Mouse (Mus musculus) layer of hippocampus, postnatal 36 days (tissue): ENCODE measurements around the gene Nr2e1. TPM values are rescaled to one million over a fixed set of nuclear protein-coding genes. Genes with fewer than 3 reads are reported as not detected.

Experiments
- DNase-seq, 2 experiments: peaks; one replicate each; pipeline ENCODE4 v3.0.0; 2022
- total RNA-seq, 2 experiments: library from RNA; stranded (reverse); gene quantifications; 2 replicates each; pipeline ENCODE4 v1.2.3; 2021

Gene Nr2e1
- total RNA-seq, 2 experiments from 2014 or later = 14.1 TPM

GRCm38 (mm10) chr10:42545707-42546503, 37.5 kb downstream of the Nr2e1 start:
- DNase-seq = no peak

DNA sequence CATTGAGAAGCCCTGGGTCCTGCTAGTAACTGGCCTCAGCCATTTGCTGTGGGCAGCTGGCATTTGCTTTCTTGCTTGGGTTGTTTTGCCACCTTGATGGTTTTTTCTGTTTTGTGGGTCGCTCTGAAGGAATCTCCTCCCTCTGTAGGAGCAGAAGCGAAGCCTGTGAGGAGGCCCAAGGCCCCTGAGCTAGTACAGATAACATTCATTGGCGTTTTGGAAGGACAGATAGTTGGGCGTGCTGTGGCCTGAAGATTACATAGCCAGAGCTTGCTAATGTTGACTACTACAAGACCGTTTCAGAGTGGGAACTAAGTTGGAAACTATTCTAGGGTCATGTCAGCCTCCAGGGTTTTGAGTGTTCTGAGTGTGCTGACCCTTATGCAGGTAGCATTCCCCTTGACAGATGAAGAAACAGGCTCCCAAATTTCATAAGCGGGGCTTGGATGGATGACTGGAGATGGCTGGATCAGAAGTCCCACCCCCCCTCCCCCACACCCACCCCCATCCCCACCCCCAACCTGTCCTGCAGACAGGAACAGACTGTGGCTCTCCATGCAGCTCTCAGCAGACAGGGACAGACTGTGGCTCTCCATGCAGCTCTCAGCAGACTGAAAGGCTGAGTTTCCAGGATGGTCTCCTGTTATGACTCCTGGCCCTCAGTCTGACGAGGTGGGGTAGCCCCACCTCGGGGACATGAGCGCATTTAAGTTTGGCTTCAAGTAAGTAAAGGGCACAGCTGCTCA, 45.7 kb downstream of the Nr2e1 start:
- no peak for DNase-seq

DNA sequence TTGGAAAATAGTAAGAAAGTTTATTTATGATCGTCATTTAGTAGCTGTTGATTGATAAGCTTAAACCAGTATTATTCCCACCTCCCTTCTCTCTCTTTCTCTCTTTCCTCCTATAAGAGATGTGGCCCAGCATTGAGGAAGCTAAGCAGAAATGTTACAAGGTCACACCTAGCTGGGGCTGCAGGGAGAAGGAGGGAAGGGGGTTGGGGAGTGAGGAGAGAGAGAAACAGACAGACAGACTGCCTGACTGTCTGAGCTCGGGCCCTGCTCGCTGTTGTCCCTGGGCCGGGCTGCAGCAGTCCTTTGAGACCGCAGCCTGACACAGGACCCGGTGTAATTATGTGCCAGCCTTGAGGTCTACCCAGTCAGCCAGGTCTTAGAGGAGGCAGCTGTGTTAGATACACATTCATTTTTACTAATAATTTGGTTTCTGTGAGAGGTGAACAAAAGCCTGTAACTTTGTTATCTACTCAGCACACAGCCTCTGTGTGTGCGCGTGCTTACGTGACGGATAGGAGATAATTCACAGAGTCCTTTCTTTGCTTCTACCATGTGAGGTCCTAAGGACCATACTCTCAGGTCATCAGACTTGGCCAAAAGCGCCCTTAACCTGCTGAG, 49.5 kb downstream of the Nr2e1 start:
- no peak for DNase-seq

DNA sequence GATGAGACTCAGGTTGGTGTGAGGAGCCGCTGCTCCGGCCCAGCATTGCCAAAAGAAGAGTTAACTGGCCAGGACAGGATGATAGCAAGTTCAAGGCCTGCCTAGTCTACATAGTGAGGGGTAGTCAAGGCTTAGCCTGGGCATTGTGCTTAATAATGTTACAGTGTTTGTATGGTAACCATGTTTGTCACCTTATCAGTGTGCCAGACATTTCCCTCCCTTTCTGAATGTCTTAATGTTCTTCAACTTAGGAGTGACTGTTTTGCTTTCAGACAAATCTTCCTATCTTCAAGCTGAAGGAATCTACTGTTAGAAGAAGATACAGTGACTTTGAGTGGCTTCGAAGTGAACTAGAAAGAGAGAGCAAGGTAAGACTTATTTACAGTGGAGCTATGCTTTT, 57.8 kb downstream of the Nr2e1 start:
- no peak for DNase-seq

DNA sequence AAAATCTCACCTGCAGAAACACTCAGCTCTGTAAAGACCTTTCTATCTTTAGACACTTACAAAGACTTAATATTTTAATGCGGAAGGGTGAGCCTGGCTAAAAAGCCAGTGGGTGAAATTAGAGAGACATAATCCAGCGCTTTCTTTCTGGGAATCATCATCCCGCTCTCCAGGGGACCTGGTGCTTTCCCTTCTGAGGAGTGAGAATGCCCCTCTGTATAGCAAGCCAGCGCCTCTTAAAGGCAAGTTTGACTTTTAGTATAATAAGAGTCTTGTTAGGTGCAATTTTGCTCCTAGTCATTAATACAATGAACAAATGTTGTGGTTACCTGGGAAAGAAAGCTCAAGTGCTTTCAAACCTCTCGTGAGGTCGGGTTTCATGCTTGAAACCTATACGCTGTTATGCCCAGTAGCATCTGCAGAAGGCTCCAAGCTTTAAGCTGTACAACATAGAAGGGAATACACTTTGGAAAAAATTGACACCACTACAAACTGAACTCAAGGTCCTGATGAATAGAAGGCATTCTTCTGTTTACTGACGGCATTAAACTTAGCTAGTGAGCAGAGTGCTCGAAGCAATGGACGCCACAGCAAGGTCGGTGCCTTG, 59.8 kb downstream of the Nr2e1 start:
- no peak for DNase-seq

DNA sequence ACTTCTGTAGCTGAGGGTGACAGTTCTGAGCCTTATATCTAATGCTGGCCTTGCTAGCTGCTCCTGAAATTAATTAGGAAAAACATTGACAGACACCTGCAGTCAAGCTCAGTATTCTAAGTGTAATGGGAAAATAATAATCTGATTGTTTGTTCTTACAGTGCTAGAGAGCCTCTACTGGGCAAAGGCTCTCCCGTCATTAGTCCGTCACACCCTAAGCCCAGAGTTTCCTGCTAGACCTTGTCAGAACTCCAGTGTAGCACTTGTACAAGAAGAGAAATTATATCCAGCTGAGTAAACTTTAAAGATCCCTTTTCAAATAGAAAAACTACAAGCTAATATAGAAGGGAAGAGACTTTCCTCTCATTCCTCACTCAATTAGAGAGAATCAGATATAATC, 60.5 kb downstream of the Nr2e1 start:
- no peak for DNase-seq

DNA sequence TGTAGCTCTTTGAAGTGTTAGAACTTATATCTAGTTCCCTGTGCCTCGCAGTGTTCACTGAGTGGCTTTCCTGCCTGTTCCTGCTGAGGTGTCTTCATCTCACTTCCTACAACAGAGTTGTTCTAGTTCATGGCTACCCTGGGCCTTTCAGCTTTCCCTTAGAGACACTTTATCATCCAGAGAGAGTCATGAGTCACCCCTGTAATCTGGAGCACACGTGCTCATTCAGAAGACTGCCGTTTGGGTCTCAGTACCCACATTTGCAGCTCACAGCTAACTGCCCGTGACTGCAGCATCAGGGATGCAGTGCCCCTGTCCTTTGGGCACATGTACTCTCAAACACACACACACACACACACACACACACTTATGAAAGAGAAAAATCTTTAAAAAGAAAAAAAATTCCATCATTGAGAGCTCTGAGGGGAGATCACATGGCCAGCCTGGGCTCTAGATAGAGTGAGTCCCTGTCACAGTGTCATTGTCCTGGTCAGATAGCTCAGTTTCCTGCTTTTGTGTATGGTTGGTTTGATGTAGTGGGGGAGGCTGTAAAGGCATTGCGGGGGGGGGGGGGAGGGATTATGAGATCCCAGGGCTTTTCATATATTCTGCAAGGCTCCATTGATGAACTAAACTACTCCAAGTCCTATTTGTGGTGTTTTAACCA, 62.0 kb downstream of the Nr2e1 start:
- no peak for DNase-seq

GRCm38 (mm10) chr10:42518363-42518762, 65.1 kb downstream of the Nr2e1 start:
- no peak for DNase-seq

GRCm38 (mm10) chr10:42514125-42514524, 69.3 kb downstream of the Nr2e1 start:
- DNase-seq = no peak

Other genes starting within 250 kb of the Nr2e1 start
- 10 to 100 TPM; 14.6 to 15.3 TPM for gene Afg1l, start 105.1 kb downstream of the Nr2e1 start, total RNA-seq
- 100 to 1,000 TPM; 204 to 217 TPM for gene Snx3, start 81.6 kb downstream of the Nr2e1 start, total RNA-seq
- 10 to 100 TPM; 55.7 to 57.0 TPM for gene Ostm1, start 190 bp upstream of the Nr2e1 start, total RNA-seq
- gene Sec63, start 177.9 kb upstream of the Nr2e1 start, total RNA-seq = 10 to 100 TPM; 47.2 to 51.1 TPM